Mouse (Mus musculus): ENCODE measurements at regions not wholly inside any gene's neighbourhood (a gene's known extent, or its start where the extent isn't known, plus 50 kb on each side); places are given as distances from the start of the nearest gene placed in this dataset.

DNA sequence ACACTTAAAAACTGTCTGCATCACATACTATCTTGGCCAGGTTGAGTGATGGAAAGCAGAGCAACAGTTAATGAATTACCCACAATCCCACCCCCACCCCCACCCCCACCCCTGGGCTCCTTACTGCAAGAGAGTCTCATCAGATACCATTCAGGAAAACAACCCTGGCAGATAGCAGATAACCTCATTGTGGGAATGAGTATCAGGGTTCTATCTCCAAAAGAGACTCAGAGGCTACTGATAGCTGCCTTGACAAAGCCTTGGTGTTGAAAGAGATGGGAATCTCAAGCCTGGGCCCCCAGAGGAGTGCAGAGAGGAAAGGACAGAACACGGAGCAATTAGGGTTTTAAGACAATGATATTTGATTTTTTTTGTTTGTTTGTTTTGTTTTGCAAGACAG, 175.7 kb upstream of the Meis1 start:
- TF ChIP-seq POLR2A (IDR thresholded peaks at IDR 0.05; ENCODE audit: borderline replicate concordance, control insufficient read depth, low read depth, low read length): no peak
- no peak for TF ChIP-seq CTCF (IDR thresholded peaks at IDR 0.05; ENCODE audit: control insufficient read depth, insufficient read depth, low read length)
